Mouse (Mus musculus): Measurements from ENCODE around the gene Tardbp. TPM values are rescaled to one million over a fixed set of nuclear protein-coding genes. Genes with fewer than 3 reads are reported as not detected.

Gene Tardbp
- total RNA-seq, 2 experiments from 2014 or later = 195 to 227 TPM

Other genes starting within 250 kb of the Tardbp start
- 1 to 10 TPM; 7.5 to 8.5 TPM for gene Ubiad1, start 182.2 kb downstream of the Tardbp start, total RNA-seq (2021)
- 10 to 100 TPM; 88.9 to 90.7 TPM for gene Mtor, start 178.4 kb downstream of the Tardbp start, total RNA-seq (2021)
- gene Angptl7, start 126.6 kb downstream of the Tardbp start, total RNA-seq (2021) = under 1 TPM; 0.27 to 0.36 TPM
- 10 to 100 TPM; 47.7 to 51.5 TPM for gene Exosc10, start 68.6 kb downstream of the Tardbp start, total RNA-seq (2021)
- 10 to 100 TPM; 70.4 to 71.7 TPM for gene Srm, start 35.5 kb downstream of the Tardbp start, total RNA-seq (2021)
- gene Masp2, start 24.5 kb downstream of the Tardbp start, total RNA-seq (2021) = 1 to 10 TPM; 3.4 to 3.9 TPM
- not detected for gene Gm572, start 16.3 kb upstream of the Tardbp start, total RNA-seq (2021)
- gene Casz1, start 177.4 kb upstream of the Tardbp start, total RNA-seq (2021) = under 1 TPM; 0.61 to 0.62 TPM

Data from layer of hippocampus, adult 18-20 months (tissue).